Mouse (Mus musculus): ENCODE measurements at regions not wholly inside any gene's neighbourhood (a gene's known extent, or its start where the extent isn't known, plus 50 kb on each side); places are given as distances from the start of the nearest gene placed in this dataset.

- DNase-seq (ENCODE audit: low spot score in 2 of 2), result no peak
Observed at GRCm38 (mm10) chr8:127811338-127811737, 547.1 kb upstream of the Nrp1 start.

GRCm38 (mm10) chr8:127814785-127815523 is 543.5 kb upstream of the Nrp1 start:
- peak in 1 of 2 experiments; percentile 28 for DNase-seq (ENCODE audit: low spot score in 2 of 2)

- DNase-seq (ENCODE audit: low spot score in 2 of 2), result no peak
Observed at GRCm38 (mm10) chr8:127820741-127821170, 537.6 kb upstream of the Nrp1 start.

GRCm38 (mm10) chr8:127821646-127822045 is 536.8 kb upstream of the Nrp1 start:
- no peak for DNase-seq (ENCODE audit: low spot score in 2 of 2)

GRCm38 (mm10) chr8:127825041-127825440 is 533.4 kb upstream of the Nrp1 start:
- DNase-seq (ENCODE audit: low spot score in 2 of 2), result no peak

GRCm38 (mm10) chr8:127827826-127828225 is 530.6 kb upstream of the Nrp1 start:
- DNase-seq (ENCODE audit: low spot score in 2 of 2), result no peak

GRCm38 (mm10) chr8:127829659-127830058 is 528.7 kb upstream of the Nrp1 start:
- no peak for DNase-seq (ENCODE audit: low spot score in 2 of 2)

- DNase-seq (ENCODE audit: low spot score in 2 of 2), result no peak
Observed at GRCm38 (mm10) chr8:127834006-127834405, 524.4 kb upstream of the Nrp1 start.

- no peak for DNase-seq (ENCODE audit: low spot score in 2 of 2)
Observed at GRCm38 (mm10) chr8:127836410-127837206, 521.8 kb upstream of the Nrp1 start.

GRCm38 (mm10) chr8:127838311-127838710 is 520.1 kb upstream of the Nrp1 start:
- DNase-seq (ENCODE audit: low spot score in 2 of 2), result no peak

- no peak for DNase-seq (ENCODE audit: low spot score in 2 of 2)
Observed at GRCm38 (mm10) chr8:127847332-127848018, 510.9 kb upstream of the Nrp1 start.

GRCm38 (mm10) chr8:127849926-127850325 is 508.5 kb upstream of the Nrp1 start:
- DNase-seq (ENCODE audit: low spot score in 2 of 2), result no peak

- DNase-seq (ENCODE audit: low spot score in 2 of 2), result no peak
Observed at GRCm38 (mm10) chr8:127855653-127856300, 502.6 kb upstream of the Nrp1 start.

GRCm38 (mm10) chr8:127856351-127857135 is 501.9 kb upstream of the Nrp1 start:
- no peak for DNase-seq (ENCODE audit: low spot score in 2 of 2)

- DNase-seq (ENCODE audit: low spot score in 2 of 2), result no peak
Observed at GRCm38 (mm10) chr8:127859036-127859435, 499.4 kb upstream of the Nrp1 start.

- no peak for DNase-seq (ENCODE audit: low spot score in 2 of 2)
Observed at GRCm38 (mm10) chr8:127860376-127860775, 498.0 kb upstream of the Nrp1 start.

- no peak for DNase-seq (ENCODE audit: low spot score in 2 of 2)
Observed at GRCm38 (mm10) chr8:127860891-127861290, 497.5 kb upstream of the Nrp1 start.

- no peak for DNase-seq (ENCODE audit: low spot score in 2 of 2)
Observed at GRCm38 (mm10) chr8:127884641-127885040, 473.8 kb upstream of the Nrp1 start.

- no peak for DNase-seq (ENCODE audit: low spot score in 2 of 2)
Observed at GRCm38 (mm10) chr8:127885211-127885610, 473.2 kb upstream of the Nrp1 start.

- DNase-seq (ENCODE audit: low spot score in 2 of 2), result no peak
Observed at GRCm38 (mm10) chr8:127885831-127886230, 472.6 kb upstream of the Nrp1 start.

- no peak for DNase-seq (ENCODE audit: low spot score in 2 of 2)
Observed at GRCm38 (mm10) chr8:127890729-127891128, 467.7 kb upstream of the Nrp1 start.
